Mouse (Mus musculus) Patski (cell line): ENCODE measurements around the gene Coro1c. TPM values are rescaled to one million over a fixed set of nuclear protein-coding genes. Genes with fewer than 3 reads are reported as not detected.

Experiments used
- ATAC-seq: fragments of 100-300 bp; one replicate; pipeline ENCODE4 v1.8.0; 2021
- CTCF ChIA-PET: fragments of 350-600 bp; sonication (Branson Sonifier 250); formaldehyde crosslinking; loops from one replicate; lab custom pipeline; 2022; ENCODE audit warnings: inconsistent platforms; lab: Charles Lee
- POLR2A ChIA-PET: fragments of 350-600 bp; sonication (Branson Sonifier 250); formaldehyde crosslinking; loops from one replicate; lab custom pipeline; 2022; ENCODE audit warnings: antibody characterized with exemption, inconsistent platforms; lab: Charles Lee
- DNase-seq: peaks from one replicate; pipeline ENCODE4 v3.0.0-alpha.2; 2011; ENCODE audit warnings: low read depth, low spot score
- H3K27me3 ChIP-seq: fragments of 371-371 bp; one replicate; pipeline ENCODE4 v1.5.1; 2021
- CTCF ChIP-seq: fragments of 100-300 bp; IDR thresholded peaks from one replicate; pipeline ENCODE4 v1.5.1; 2021
- in situ Hi-C: fragments of 300-500 bp; cut with MboI; formaldehyde crosslinking; loops from 3 replicates; pipeline ENCODE4 v1.11.1; 2018; ENCODE audit warnings: low pct_unique_long_range_greater_than_20kb, mixed read lengths
- polyA plus RNA-seq: library from polyadenylated mRNA; unstranded; gene quantifications from one replicate; pipeline ENCODE4 v1.2.3, GENCODE M21; 2021

Coro1c gene
- polyA plus RNA-seq, 1 experiment from 2014 or later: 160 TPM

DNA sequence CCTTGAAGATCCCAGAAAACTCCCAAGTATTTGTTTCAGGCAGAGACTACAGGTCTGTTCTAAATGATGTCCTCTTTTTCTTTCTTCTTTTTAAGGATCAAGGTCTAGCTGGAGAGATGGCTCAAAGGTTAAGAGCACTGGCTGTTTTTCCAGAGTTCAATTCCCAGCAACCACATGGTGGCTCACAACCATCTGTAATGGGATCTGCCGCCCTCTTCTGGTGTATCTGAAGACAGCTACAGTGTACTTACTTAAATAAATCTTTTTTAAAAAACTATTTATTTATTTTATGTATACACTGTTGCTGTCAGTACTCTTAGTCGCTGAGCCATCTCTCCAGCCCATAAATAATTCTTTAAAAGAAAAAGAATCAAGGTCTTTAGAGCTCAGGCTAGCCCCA lies 38.7 kb upstream of the Coro1c start:
- CTCF ChIA-PET: interaction anchor here (2.2 kb wide), 1 partner anchor 13 kb away, joined by 4 read pairs; no protein-coding TSS in a partner anchor
- POLR2A ChIA-PET: no interaction called here

GRCm38 (mm10) chr5:113945126-113945525 lies 36.6 kb upstream of the Coro1c start:
- POLR2A ChIA-PET: interaction anchor here (0.6 kb wide), 1 partner anchor 41 kb away, joined by 3 read pairs; no protein-coding TSS in a partner anchor
- ATAC-seq (no peak), DNase-seq (no peak)
- TF ChIP-seq CTCF: no peak
- no peaks in the 10 kb centered on the region for H3K27me3 ChIP-seq
- CTCF ChIA-PET: interaction anchor here (1.2 to 2.2 kb wide), 4 partner anchors 9 to 102 kb away, joined by 3 to 6 read pairs (median 4); no protein-coding TSS in a partner anchor
- in situ Hi-C loops: loop anchor here (25.0 kb wide), 1 partner anchor 583 kb away; the partner anchor contains the start of gene Aym1

More for the DNA sequence above, 38.7 kb upstream of the Coro1c start:
- no peak for TF ChIP-seq CTCF
- DNase-seq: no peak
- in situ Hi-C loops: loop anchor here (25.0 kb wide), 1 partner anchor 585 kb away; the partner anchor contains the start of gene Aym1
- H3K27me3 ChIP-seq: no peaks in the 10 kb centered on the region
- no peak for ATAC-seq

GRCm38 (mm10) chr5:113943328-113943727 lies 34.8 kb upstream of the Coro1c start:
- DNase-seq: no peak
- TF ChIP-seq CTCF: no peak
- in situ Hi-C loops: loop anchor here (25.0 kb wide), 1 partner anchor 581 kb away; the partner anchor contains the start of gene Aym1
- no peak for ATAC-seq
- CTCF ChIA-PET: interaction anchor here (0.7 to 1.5 kb wide), 6 partner anchors 9 to 170 kb away, joined by 3 to 5 read pairs (median 4); no protein-coding TSS in a partner anchor
- no peaks in the 10 kb centered on the region for H3K27me3 ChIP-seq
- POLR2A ChIA-PET: no interaction called here

DNA sequence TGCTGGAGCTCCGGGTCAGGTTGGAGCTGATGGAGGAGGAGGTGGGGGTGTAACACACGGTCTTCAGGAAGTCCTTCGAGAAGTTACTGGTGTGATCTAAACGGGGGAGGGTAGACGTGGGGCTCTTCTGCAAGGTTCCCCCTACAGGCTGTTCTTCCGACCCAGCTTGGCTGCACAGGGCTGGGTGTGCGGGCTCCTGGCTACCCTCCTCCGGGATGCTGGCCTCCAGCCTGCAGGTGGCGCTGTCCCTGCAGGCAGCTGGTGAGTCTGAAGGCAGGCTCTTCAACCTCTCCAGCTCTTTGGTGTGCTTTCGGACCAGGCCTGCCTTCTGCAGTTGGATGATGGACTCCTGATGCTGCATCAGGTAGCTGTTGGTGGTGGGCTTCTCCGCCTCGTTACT lies 34.0 kb upstream of the Coro1c start:
- POLR2A ChIA-PET: no interaction called here
- CTCF ChIA-PET: interaction anchor here (0.7 to 1.5 kb wide), 6 partner anchors 10 to 129 kb away, joined by 3 to 4 read pairs (median 4); no protein-coding TSS in a partner anchor
- no peak for DNase-seq
- in situ Hi-C loops: loop anchor here (25.0 kb wide), 1 partner anchor 580 kb away; the partner anchor contains the start of gene Aym1
- TF ChIP-seq CTCF: no peak
- no peak for ATAC-seq
- H3K27me3 ChIP-seq: no peaks in the 10 kb centered on the region

DNA sequence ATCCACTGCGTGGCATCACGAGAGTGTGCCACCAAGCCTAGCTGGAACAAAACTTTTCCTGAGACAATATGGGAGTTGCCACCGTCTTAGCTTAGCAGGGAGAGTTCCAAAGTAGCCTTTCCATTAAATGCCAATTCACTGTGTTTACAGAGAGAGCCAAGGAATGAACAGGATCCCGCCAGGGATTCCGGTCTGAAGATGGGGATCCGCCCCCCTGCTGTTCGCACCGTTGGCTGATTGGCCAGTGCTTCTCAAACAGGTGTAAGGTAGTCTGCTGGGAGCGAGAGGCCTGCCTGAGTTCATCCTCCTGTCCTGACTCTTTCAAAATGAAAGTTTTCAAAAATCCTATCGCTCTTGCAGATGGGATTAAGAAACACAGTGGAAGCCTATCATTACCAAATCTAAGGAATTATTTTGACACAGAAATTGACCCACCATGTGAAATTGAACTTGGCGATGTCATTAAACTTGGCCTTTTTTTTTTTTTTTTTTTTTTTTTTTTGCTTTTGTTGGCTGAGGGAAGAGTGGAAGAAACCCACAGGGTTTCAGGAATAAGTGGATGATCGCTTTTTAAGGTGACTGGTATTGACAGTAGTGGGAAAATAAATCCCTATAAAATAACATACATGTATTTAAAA lies 30.8 kb upstream of the Coro1c start:
- in situ Hi-C loops: loop anchor here (25.0 kb wide), 1 partner anchor 577 kb away; the partner anchor contains the start of gene Aym1
- no peak for TF ChIP-seq CTCF
- POLR2A ChIA-PET: no interaction called here
- no peaks in the 10 kb centered on the region for H3K27me3 ChIP-seq
- no peak for DNase-seq
- ATAC-seq: no peak
- CTCF ChIA-PET: interaction anchor here (1.0 to 1.1 kb wide), 3 partner anchors 85 to 191 kb away, joined by 3 to 4 read pairs (median 3); partner anchors contain the start of gene Ung

DNA sequence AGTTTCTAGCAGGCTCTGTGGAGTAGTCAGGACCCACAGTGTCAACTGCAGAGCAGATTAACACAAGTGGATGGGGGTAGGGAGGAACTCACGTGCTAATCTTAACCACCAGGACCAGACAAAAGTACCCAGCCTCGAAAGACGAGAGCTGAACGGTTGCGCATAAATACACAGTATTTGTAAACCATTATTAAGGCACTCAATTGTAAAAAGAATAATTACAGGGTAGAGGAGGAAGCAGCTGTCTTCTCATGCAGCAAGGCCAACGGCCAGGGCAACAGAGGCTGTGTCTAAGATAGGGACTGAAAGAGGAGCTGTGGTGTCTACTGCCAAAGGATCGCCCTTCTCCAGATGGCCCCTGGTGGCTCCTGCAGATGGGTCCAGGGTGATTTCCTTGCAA lies 29.1 kb upstream of the Coro1c start:
- TF ChIP-seq CTCF: no peak
- ATAC-seq: no peak
- in situ Hi-C loops: loop anchor here (25.0 kb wide), 1 partner anchor 575 kb away; the partner anchor contains the start of gene Aym1

GRCm38 (mm10) chr5:113933889-113934288 lies 25.3 kb upstream of the Coro1c start:
- ChIA-PET POLR2A (no interaction called here), CTCF (interaction anchor here (0.6 to 1.7 kb wide), 9 partner anchors 10 to 113 kb away, joined by 3 to 5 read pairs (median 4); no protein-coding TSS in a partner anchor)
- DNase-seq (no peak), ATAC-seq (no peak)
- H3K27me3 ChIP-seq: no peaks in the 10 kb centered on the region
- in situ Hi-C loops: loop anchor here (5.0 to 25.0 kb wide), 3 partner anchors 82 to 572 kb away; partner anchors contain the start of genes Aym1, Iscu and Sart3
- no peak for TF ChIP-seq CTCF

More for the DNA sequence above, 29.1 kb upstream of the Coro1c start:
- no peaks in the 10 kb centered on the region for H3K27me3 ChIP-seq
- no peak for DNase-seq
- ChIA-PET CTCF (no interaction called here), POLR2A (no interaction called here)

DNA sequence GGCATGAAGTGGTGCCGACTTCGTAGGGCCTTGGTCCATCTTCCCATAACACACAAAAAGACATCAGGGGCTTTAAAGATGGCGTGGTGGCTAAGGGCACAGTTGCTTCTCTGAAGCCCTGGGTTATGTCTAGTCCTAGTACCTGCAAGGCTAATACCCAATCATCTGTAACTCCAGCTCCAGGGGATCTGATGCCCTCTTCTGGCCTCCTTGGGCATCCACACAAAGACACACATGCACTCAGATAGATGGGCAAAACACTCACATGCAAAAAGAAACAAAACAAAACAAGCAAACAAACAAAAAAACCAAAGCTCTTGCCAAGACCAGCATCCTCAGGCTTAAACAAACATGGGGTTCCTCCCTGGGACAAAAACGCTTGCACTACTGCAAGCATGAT lies 24.9 kb upstream of the Coro1c start:
- ChIA-PET CTCF (interaction anchor here (0.6 to 1.7 kb wide), 8 partner anchors 13 to 113 kb away, joined by 3 to 5 read pairs (median 4); no protein-coding TSS in a partner anchor), POLR2A (no interaction called here)
- H3K27me3 ChIP-seq: no peaks in the 10 kb centered on the region

DNA sequence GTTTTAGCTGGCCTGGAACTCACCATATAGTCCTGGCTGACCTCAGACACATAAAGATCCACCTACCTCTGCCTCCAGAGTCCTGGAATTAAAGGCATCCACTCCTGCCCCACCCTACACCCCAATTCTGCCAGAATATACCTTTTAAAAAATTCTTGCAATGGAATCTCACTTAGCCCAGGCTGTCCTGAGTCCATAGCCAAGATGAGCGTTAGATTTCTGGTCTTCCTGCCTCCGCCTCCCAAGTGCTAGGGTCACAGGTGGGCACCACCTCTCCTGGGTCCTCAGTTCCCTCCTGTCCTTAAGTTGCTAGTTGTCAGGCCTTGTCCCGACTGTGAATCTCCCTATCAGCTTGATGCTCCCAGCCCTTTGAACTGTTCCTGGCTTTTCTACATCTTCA lies 23.8 kb upstream of the Coro1c start:
- in situ Hi-C loops: loop anchor here (5.0 to 25.0 kb wide), 3 partner anchors 80 to 570 kb away; partner anchors contain the start of genes Aym1, Iscu and Sart3
- CTCF ChIA-PET: interaction anchor here (1.3 kb wide), 1 partner anchor 22 kb away, joined by 3 read pairs; no protein-coding TSS in a partner anchor
- DNase-seq: no peak
- H3K27me3 ChIP-seq: no peaks in the 10 kb centered on the region
- ATAC-seq: no peak
- POLR2A ChIA-PET: interaction anchor here (1.4 kb wide), 1 partner anchor 21 kb away, joined by 3 read pairs; no protein-coding TSS in a partner anchor
- TF ChIP-seq CTCF: no peak

More for the DNA sequence above, 24.9 kb upstream of the Coro1c start:
- in situ Hi-C loops: loop anchor here (5.0 to 25.0 kb wide), 3 partner anchors 81 to 571 kb away; partner anchors contain the start of genes Aym1, Iscu and Sart3
- peak; percentile 79 for TF ChIP-seq CTCF
- ATAC-seq (no peak), DNase-seq (no peak)
